Mouse (Mus musculus): ENCODE data around the gene Coa4. TPM values are rescaled to one million over a fixed set of nuclear protein-coding genes. Genes with fewer than 3 reads are reported as not detected.
A peak's percentile ranks its signal among the peaks of the same experiment; 100 is the strongest.

Gene Coa4
- total RNA-seq, 2 experiments from 2014 or later = 10.2 to 11.2 TPM

- DNase-seq (ENCODE audit: low spot score in 2 of 2) = no peak
- intact Hi-C loops (cut with DNase I) = no loop called here
Observed at GRCm38 (mm10) chr7:100502374-100502922, 34.4 kb upstream of the Coa4 start.

- intact Hi-C loops (cut with DNase I) = no loop called here
- no peak for DNase-seq (ENCODE audit: low spot score in 2 of 2)
Observed at GRCm38 (mm10) chr7:100503076-100503475, 33.8 kb upstream of the Coa4 start.

GRCm38 (mm10) chr7:100504740-100505487 lies 32.0 kb upstream of the Coa4 start:
- intact Hi-C loops (cut with DNase I) = no loop called here
- no peak for DNase-seq (ENCODE audit: low spot score in 2 of 2)

- DNase-seq (ENCODE audit: low spot score in 2 of 2) = no peak
- intact Hi-C loops (cut with DNase I) = no loop called here
Observed at GRCm38 (mm10) chr7:100506494-100506893, 30.4 kb upstream of the Coa4 start.

GRCm38 (mm10) chr7:100508670-100509069 lies 28.2 kb upstream of the Coa4 start:
- DNase-seq (ENCODE audit: low spot score in 2 of 2) = no peak
- intact Hi-C loops (cut with DNase I) = no loop called here

- intact Hi-C loops (cut with DNase I) = loop anchor here (5.0 kb wide), 1 partner anchor 84 kb away; no protein-coding TSS in a partner anchor
- no peak for DNase-seq (ENCODE audit: low spot score in 2 of 2)
Observed at GRCm38 (mm10) chr7:100511602-100512001, 25.3 kb upstream of the Coa4 start.

GRCm38 (mm10) chr7:100514573-100514972 lies 22.3 kb upstream of the Coa4 start, which contains the start of gene Dnajb13:
Gene Dnajb13 (minus strand): TSS chr7:100514960.
- DNase-seq (ENCODE audit: low spot score in 2 of 2) = peak in 1 of 2 experiments; percentile 26

GRCm38 (mm10) chr7:100520204-100520603 lies 16.7 kb upstream of the Coa4 start:
- intact Hi-C loops (cut with DNase I) = loop anchor here (1.0 to 10.0 kb wide), 4 partner anchors 117 to 347 kb away; no protein-coding TSS in a partner anchor
- DNase-seq (ENCODE audit: low spot score in 2 of 2) = no peak

More at GRCm38 (mm10) chr7:100514573-100514972, 22.3 kb upstream of the Coa4 start, which contains the start of gene Dnajb13:
- intact Hi-C loops (cut with DNase I) = loop anchor here (5.0 kb wide), 1 partner anchor 87 kb away; no protein-coding TSS in a partner anchor

GRCm38 (mm10) chr7:100520663-100521285 lies 16.1 kb upstream of the Coa4 start:
- intact Hi-C loops (cut with DNase I) = loop anchor here (1.0 to 10.0 kb wide), 4 partner anchors 117 to 347 kb away; no protein-coding TSS in a partner anchor
- peak; percentile 65 to 82 for DNase-seq (ENCODE audit: low spot score in 2 of 2)

- DNase-seq (ENCODE audit: low spot score in 2 of 2) = no peak
- intact Hi-C loops (cut with DNase I) = loop anchor here (5.0 to 10.0 kb wide), 2 partner anchors 293 to 345 kb away; no protein-coding TSS in a partner anchor
Observed at GRCm38 (mm10) chr7:100522222-100522621, 14.6 kb upstream of the Coa4 start.

GRCm38 (mm10) chr7:100524669-100525068 lies 12.2 kb upstream of the Coa4 start:
- DNase-seq (ENCODE audit: low spot score in 2 of 2) = no peak
- intact Hi-C loops (cut with DNase I) = loop anchor here (5.0 to 10.0 kb wide), 2 partner anchors 290 to 343 kb away; no protein-coding TSS in a partner anchor

- DNase-seq (ENCODE audit: low spot score in 2 of 2) = no peak
- intact Hi-C loops (cut with DNase I) = no loop called here
Observed at GRCm38 (mm10) chr7:100530766-100531165, 6.1 kb upstream of the Coa4 start.

- intact Hi-C loops (cut with DNase I) = no loop called here
Observed at GRCm38 (mm10) chr7:100533503-100533902, 3.4 kb upstream of the Coa4 start.

GRCm38 (mm10) chr7:100534216-100534615 lies 2.7 kb upstream of the Coa4 start:
- intact Hi-C loops (cut with DNase I) = no loop called here
- no peak for DNase-seq (ENCODE audit: low spot score in 2 of 2)

More at GRCm38 (mm10) chr7:100533503-100533902, 3.4 kb upstream of the Coa4 start:
- no peak for DNase-seq (ENCODE audit: low spot score in 2 of 2)

- no peak for DNase-seq (ENCODE audit: low spot score in 2 of 2)
- intact Hi-C loops (cut with DNase I) = loop anchor here (5.0 kb wide), 1 partner anchor 46 kb away; no protein-coding TSS in a partner anchor
Observed at GRCm38 (mm10) chr7:100535831-100536230, 1.0 kb upstream of the Coa4 start.

GRCm38 (mm10) chr7:100537519-100537902 lies 640 bp downstream of the Coa4 start:
- no peak for DNase-seq (ENCODE audit: low spot score in 2 of 2)
- intact Hi-C loops (cut with DNase I) = loop anchor here (5.0 kb wide), 1 partner anchor 45 kb away; no protein-coding TSS in a partner anchor

GRCm38 (mm10) chr7:100539516-100539915 lies 2.6 kb downstream of the Coa4 start:
- intact Hi-C loops (cut with DNase I) = loop anchor here (5.0 kb wide), 1 partner anchor 43 kb away; no protein-coding TSS in a partner anchor
- DNase-seq (ENCODE audit: low spot score in 2 of 2) = no peak

GRCm38 (mm10) chr7:100544437-100544836 lies 7.6 kb downstream of the Coa4 start:
- intact Hi-C loops (cut with DNase I) = no loop called here
- no peak for DNase-seq (ENCODE audit: low spot score in 2 of 2)

- intact Hi-C loops (cut with DNase I) = no loop called here
- DNase-seq (ENCODE audit: low spot score in 2 of 2) = no peak
Observed at GRCm38 (mm10) chr7:100547631-100548030, 10.8 kb downstream of the Coa4 start.

- intact Hi-C loops (cut with DNase I) = no loop called here
Observed at GRCm38 (mm10) chr7:100549796-100550195, 12.9 kb downstream of the Coa4 start.

More at GRCm38 (mm10) chr7:100549796-100550195, 12.9 kb downstream of the Coa4 start:
- no peak for DNase-seq (ENCODE audit: low spot score in 2 of 2)

All from left cerebral cortex, postnatal 25 days (tissue).